Comparison of ENCODE assay signal across 10 mouse cellular contexts in genomic region chr16:42675031-42675430, GRCm38 (mm10).
"Had no signal": no experiment of that assay in that cellular context is flagged by ENCODE, and none has a peak within 500 bp of the region (broad histone marks: within the 10 kb centered on the region; RNA-seq: fewer than 3 reads in every experiment).

No protein-coding gene starts in this region.

- DNase-seq: kidney, adult 2 months; kidney, postnatal 14 days; layer of hippocampus, postnatal 36 days; lung, adult 18-20 months; spleen, adult 18-20 months; thymus, adult 18-20 months; thymus, postnatal 14 days had no signal

- H3K27me3 ChIP-seq: kidney, embryonic 15.5 days; limb, embryonic 13.5 days; midbrain, embryonic 12.5 days had no signal

- H3K4me3 ChIP-seq: kidney, embryonic 15.5 days; limb, embryonic 13.5 days; midbrain, embryonic 12.5 days had no signal

- H3K36me3 ChIP-seq: kidney, embryonic 15.5 days; limb, embryonic 13.5 days; midbrain, embryonic 12.5 days had no signal
